Mouse (Mus musculus): ENCODE measurements around the gene Med9. TPM values are rescaled to one million over a fixed set of nuclear protein-coding genes. Genes with fewer than 3 reads are reported as not detected.

The Med9 gene
- total RNA-seq, 2 experiments from 2014 or later: 17.1 to 18.1 TPM

- DNase-seq: no peak
Measured at GRCm38 (mm10) chr11:60001231-60001980, 53.4 kb downstream of the Med9 start.

DNA sequence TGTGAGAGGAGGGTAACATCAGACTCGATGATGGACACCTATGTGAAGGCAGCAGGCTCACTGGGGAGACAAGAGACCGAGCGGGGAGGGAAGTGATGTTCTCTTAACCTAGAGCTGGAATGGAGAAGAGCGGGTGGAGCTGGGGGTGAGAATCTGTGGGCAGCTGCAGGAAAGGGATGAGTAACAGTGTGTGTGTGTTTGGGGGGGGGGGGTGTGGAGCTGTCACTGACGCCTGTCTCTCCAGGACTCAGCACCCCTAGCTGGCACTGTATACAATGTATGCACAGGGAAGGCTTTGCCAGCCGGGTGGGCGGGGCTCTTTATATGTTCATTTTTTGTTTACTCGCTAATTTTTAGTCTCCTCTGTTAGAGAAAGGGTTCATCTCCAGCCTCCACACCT, 55.8 kb downstream of the Med9 start:
- DNase-seq: no peak

GRCm38 (mm10) chr11:60004716-60005115, 56.7 kb downstream of the Med9 start:
- no peak for DNase-seq

- no peak for DNase-seq
Measured at GRCm38 (mm10) chr11:60005866-60006265, 57.9 kb downstream of the Med9 start.

- DNase-seq: no peak
Measured at GRCm38 (mm10) chr11:60009451-60009850, 61.4 kb downstream of the Med9 start.

DNA sequence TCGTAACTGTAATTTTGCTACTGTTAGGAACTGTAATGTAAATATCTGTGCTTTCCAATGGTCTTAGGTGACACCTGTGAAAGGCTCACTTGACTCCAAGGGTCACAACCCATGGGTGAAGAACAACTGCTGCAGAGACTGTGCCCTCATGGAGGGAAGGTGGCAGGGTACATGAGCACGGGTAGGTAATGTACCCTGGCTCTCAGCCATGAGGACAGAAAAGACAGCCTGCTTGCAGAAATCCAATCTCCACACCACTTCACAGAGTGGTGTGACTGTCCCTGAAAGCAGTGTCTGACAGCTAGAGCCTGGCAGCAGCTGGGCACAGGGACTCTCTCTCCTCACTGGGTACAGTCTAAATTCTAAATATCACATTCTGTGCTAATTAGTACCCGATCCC, 63.5 kb downstream of the Med9 start:
- DNase-seq: no peak

Other genes starting within 250 kb of the Med9 start
- gene Pld6, start 160.6 kb upstream of the Med9 start, total RNA-seq (2021): under 1 TPM; 0.21 to 0.47 TPM
- gene Flcn, start 138.2 kb upstream of the Med9 start, total RNA-seq (2021): 10 to 100 TPM; 25.5 to 27.0 TPM
- 10 to 100 TPM; 15.7 to 19.2 TPM for gene Nt5m, start 108.8 kb upstream of the Med9 start, total RNA-seq (2021)
- 10 to 100 TPM; 72.7 to 75.2 TPM for gene Cops3, start 108.4 kb upstream of the Med9 start, total RNA-seq (2021)
- gene Rasd1, start 16.7 kb downstream of the Med9 start, total RNA-seq (2021): 1 to 10 TPM; 1.5 to 3.0 TPM
- 1 to 10 TPM; 3.0 to 4.0 TPM for gene Pemt, start 98.3 kb downstream of the Med9 start, total RNA-seq (2021)
- gene Rai1, start 156.8 kb downstream of the Med9 start, total RNA-seq (2021): 10 to 100 TPM; 27.7 to 37.6 TPM